Mouse (Mus musculus): ENCODE measurements around the gene Gm20388. TPM values are rescaled to one million over a fixed set of nuclear protein-coding genes. Genes with fewer than 3 reads are reported as not detected.

Gene Gm20388
- polyA plus RNA-seq, 1 experiment from 2014 or later: not detected

DNA sequence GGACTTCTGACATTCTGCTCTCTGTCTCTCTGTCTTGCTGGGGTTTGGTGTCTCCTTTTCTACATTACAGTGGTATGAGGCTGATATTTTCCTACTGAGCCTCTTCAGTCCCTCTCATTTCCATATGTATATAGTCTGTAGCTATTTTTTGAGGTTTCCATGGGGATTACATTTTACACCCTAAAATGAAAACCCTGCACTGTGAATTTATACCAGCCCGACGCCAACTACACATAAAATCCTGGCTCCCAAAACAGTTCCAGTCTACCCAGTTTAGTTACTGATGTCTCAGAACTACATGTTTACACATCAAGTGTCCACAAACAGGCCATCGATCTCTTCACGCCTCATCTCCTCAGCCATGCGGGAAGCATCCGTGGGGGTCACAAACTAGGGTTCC, 3816.1 kb downstream of the Gm20388 start:
- Histone ChIP-seq H3K9me3 (ENCODE audit: control insufficient read depth, low read length) (no peaks in the 10 kb centered on the region), H3K4me2 (ENCODE audit: low read depth, low read length) (no peak overlapping the region), H3K4me1 (replicated peaks; ENCODE audit: control insufficient read depth, insufficient read depth, low read length) (peaks cover 18% of the 10 kb centered on the region), H3K36me3 (ENCODE audit: control insufficient read depth, insufficient read depth, low read length) (no peaks in the 10 kb centered on the region), H3K27me3 (ENCODE audit: control insufficient read depth, insufficient read depth, low read depth, low read length) (peaks cover 2% of the 10 kb centered on the region; the same call in 1 of the 2 replicates), H3K4me3 (ENCODE audit: low read length) (no peak overlapping the region), H3K9ac (ENCODE audit: low read length) (no peak overlapping the region), H3K27ac (ENCODE audit: low read length) (no peak overlapping the region)
- ATAC-seq (ENCODE audit: low read depth): no peak
- WGBS: 49% methylated on average over 6 of the region's 6 CpGs

DNA sequence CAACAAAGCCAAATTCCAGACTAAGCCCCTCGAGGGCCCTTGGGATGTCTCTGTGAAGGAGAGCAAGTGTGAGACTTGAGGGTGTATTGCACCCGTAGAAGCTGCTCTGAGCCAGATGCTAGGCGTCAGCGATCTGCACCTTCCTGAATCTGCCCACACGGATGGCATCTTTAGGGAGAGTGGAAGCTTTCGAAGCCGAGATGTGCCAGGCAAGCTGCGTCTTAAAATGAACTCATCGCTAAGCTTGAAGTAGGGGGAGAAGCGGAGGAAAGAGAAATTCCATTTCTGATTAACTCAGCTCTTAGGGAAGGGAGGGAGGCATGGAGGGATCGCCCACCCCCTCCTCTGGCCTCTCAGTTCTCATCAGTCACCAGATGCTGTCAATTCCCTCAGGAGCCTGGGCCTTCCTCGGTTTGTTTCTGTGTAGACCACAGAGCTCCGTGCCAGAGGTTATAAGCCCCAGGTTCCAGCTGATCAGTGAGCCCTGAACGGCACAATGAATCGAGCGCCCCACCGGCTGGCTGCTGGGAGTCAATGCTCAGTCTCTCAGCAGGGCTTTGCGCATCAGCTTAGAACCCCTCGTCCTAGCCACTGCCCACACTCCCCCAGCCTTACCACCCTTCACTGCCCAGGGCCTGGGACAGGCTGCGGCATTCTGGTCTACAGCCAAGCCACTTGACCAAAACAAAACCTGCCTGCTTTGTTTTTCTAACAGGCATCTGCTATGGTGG, 3818.6 kb downstream of the Gm20388 start:
- no peaks in the 10 kb centered on the region for H3K36me3 ChIP-seq (ENCODE audit: control insufficient read depth, insufficient read depth, low read length)
- no peaks in the 10 kb centered on the region for H3K9me3 ChIP-seq (ENCODE audit: control insufficient read depth, low read length)
- H3K4me2 ChIP-seq (ENCODE audit: low read depth, low read length): peak overlapping the region; percentile 23
- H3K27ac ChIP-seq (ENCODE audit: low read length): 0 out of 2 replicates have a peak overlapping the region, but pooled peaks have one; percentile 42
- peaks cover 18% of the 10 kb centered on the region for H3K4me1 ChIP-seq (replicated peaks; ENCODE audit: control insufficient read depth, insufficient read depth, low read length)
- ATAC-seq (ENCODE audit: low read depth): peak; percentile 44
- 11% methylated on average over 20 of the region's 20 CpGs for WGBS
- peak overlapping the region; percentile 11; the same call in 1 of the 2 replicates for H3K4me3 ChIP-seq (ENCODE audit: low read length)
- H3K27me3 ChIP-seq (ENCODE audit: control insufficient read depth, insufficient read depth, low read depth, low read length): peaks cover 2% of the 10 kb centered on the region; the same call in 1 of the 2 replicates
- peak overlapping the region; percentile 48 for H3K9ac ChIP-seq (ENCODE audit: low read length)

DNA sequence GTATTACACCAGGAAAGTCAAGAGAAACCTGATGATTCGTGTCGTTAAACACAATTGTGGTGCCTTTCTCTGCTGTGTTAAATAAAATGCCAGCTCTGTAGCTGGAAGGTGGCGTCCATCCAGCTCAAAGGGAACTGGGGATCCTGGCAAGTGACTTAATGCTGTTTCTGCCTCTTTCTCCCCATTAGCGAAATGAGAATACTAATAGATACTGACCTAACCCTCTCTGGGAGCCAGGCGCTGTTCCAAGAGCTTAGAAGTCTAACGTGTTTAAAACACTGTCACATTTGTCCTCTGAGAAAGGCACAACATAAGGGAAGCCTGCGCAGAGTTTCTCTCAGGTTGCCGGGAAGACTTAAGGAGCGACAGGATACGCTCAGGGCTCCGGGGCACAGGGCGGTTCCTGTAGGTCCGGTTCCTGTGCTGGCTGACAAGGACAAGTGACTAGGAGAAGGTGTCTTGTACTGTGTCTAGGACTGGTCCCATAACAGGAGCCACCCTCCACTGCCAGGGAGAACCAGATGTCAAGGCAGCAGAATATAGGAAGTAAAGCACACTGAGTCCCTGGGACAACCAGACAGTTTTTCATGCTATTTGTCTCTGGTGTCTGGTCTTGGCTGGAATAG, 3819.3 kb downstream of the Gm20388 start:
- Histone ChIP-seq H3K4me2 (ENCODE audit: low read depth, low read length) (peak overlapping the region; percentile 23; the same call in 1 of the 2 replicates), H3K27me3 (ENCODE audit: control insufficient read depth, insufficient read depth, low read depth, low read length) (peaks cover 2% of the 10 kb centered on the region; the same call in 1 of the 2 replicates), H3K4me1 (replicated peaks; ENCODE audit: control insufficient read depth, insufficient read depth, low read length) (peaks cover 18% of the 10 kb centered on the region), H3K4me3 (ENCODE audit: low read length) (no peak overlapping the region), H3K9ac (ENCODE audit: low read length) (peak overlapping the region; percentile 48), H3K27ac (ENCODE audit: low read length) (no peak overlapping the region), H3K9me3 (ENCODE audit: control insufficient read depth, low read length) (no peaks in the 10 kb centered on the region), H3K36me3 (ENCODE audit: control insufficient read depth, insufficient read depth, low read length) (no peaks in the 10 kb centered on the region)
- ATAC-seq (ENCODE audit: low read depth): peak; percentile 59
- 26% methylated on average over 13 of the region's 13 CpGs for WGBS

DNA sequence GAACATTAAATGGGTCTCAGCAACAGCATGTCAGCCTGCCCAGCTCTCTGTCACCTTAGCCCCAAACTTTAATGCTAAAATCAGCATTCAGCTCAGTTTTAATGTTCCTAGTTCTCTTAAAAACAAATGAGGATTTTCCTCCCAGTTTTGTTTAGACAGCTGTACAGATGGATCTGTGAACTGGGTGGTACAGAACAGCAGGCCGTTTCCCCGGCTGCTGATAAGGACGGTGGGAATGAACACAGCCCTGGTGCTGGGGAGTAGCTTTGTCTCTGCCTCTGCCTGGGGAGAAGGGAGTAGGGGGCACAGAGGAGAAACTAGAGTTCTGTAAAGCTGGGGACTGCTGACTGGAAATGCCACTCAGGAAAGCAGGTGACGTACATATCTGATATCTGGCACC, 3821.7 kb downstream of the Gm20388 start:
- no peak overlapping the region for H3K9ac ChIP-seq (ENCODE audit: low read length)

DNA sequence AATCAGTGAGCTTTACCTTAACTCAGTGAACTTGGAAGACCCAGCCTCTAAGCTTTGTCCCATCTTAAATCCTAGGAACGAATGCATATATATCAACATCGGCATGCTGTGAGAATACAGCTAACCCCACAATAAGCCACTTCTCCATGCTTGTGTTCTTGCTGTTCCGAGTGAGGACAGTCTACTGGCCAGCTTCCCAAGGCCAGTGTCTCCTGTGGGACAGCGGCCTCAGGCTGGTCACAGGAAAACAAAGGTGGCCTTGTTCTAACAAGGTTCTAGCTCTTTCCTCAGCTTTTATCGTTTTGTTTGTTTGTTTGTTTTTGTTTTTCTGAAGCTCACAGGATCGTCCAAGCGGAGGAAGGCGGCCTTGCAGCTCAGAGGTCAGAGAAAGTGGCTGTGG, 3823.8 kb downstream of the Gm20388 start:
- Histone ChIP-seq H3K27me3 (ENCODE audit: control insufficient read depth, insufficient read depth, low read depth, low read length) (peaks cover 2% of the 10 kb centered on the region; the same call in 1 of the 2 replicates), H3K4me2 (ENCODE audit: low read depth, low read length) (no peak overlapping the region), H3K27ac (ENCODE audit: low read length) (no peak overlapping the region), H3K9ac (ENCODE audit: low read length) (no peak overlapping the region), H3K4me3 (ENCODE audit: low read length) (no peak overlapping the region), H3K9me3 (ENCODE audit: control insufficient read depth, low read length) (no peaks in the 10 kb centered on the region), H3K4me1 (replicated peaks; ENCODE audit: control insufficient read depth, insufficient read depth, low read length) (peaks cover 11% of the 10 kb centered on the region), H3K36me3 (ENCODE audit: control insufficient read depth, insufficient read depth, low read length) (no peaks in the 10 kb centered on the region)
- ATAC-seq (ENCODE audit: low read depth): no peak
- 69% methylated on average over 8 of the region's 8 CpGs for WGBS

More for the DNA sequence above, 3821.7 kb downstream of the Gm20388 start:
- Histone ChIP-seq H3K27me3 (ENCODE audit: control insufficient read depth, insufficient read depth, low read depth, low read length) (peaks cover 2% of the 10 kb centered on the region; the same call in 1 of the 2 replicates), H3K4me2 (ENCODE audit: low read depth, low read length) (no peak overlapping the region), H3K4me3 (ENCODE audit: low read length) (no peak overlapping the region), H3K9me3 (ENCODE audit: control insufficient read depth, low read length) (no peaks in the 10 kb centered on the region), H3K27ac (ENCODE audit: low read length) (no peak overlapping the region), H3K36me3 (ENCODE audit: control insufficient read depth, insufficient read depth, low read length) (no peaks in the 10 kb centered on the region), H3K4me1 (replicated peaks; ENCODE audit: control insufficient read depth, insufficient read depth, low read length) (peaks cover 18% of the 10 kb centered on the region)
- peak; percentile 40; the same call in 1 of the 2 replicates for ATAC-seq (ENCODE audit: low read depth)
- WGBS: 15% methylated on average over 4 of the region's 4 CpGs

DNA sequence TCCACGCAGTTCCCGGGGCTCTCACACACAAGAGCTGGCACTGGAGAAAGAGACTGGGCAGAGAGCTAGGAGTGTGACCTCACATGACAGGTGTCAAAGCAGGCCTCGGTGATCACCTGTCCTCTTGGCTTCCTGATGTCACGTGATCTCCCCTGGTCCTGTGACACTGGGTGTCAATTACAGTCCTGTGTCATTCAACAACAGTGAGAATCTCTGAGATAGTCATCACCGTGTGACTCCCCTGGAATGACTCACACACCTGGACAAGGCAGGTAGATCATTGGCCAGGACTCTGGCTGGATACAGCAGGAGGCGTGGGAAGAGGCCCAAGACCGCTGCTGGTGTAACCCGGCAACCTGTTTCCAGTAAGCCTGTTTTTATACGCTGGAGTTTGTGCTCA, 3826.3 kb downstream of the Gm20388 start:
- WGBS: 57% methylated on average over 9 of the region's 9 CpGs
- Histone ChIP-seq H3K4me1 (replicated peaks; ENCODE audit: control insufficient read depth, insufficient read depth, low read length) (peaks cover 5% of the 10 kb centered on the region; the same call in 1 of the 2 replicates), H3K27ac (ENCODE audit: low read length) (no peak overlapping the region), H3K4me3 (ENCODE audit: low read length) (no peak overlapping the region), H3K36me3 (ENCODE audit: control insufficient read depth, insufficient read depth, low read length) (no peaks in the 10 kb centered on the region), H3K27me3 (ENCODE audit: control insufficient read depth, insufficient read depth, low read depth, low read length) (no peaks in the 10 kb centered on the region), H3K9me3 (ENCODE audit: control insufficient read depth, low read length) (no peaks in the 10 kb centered on the region), H3K4me2 (ENCODE audit: low read depth, low read length) (no peak overlapping the region), H3K9ac (ENCODE audit: low read length) (no peak overlapping the region)
- ATAC-seq (ENCODE audit: low read depth): no peak

DNA sequence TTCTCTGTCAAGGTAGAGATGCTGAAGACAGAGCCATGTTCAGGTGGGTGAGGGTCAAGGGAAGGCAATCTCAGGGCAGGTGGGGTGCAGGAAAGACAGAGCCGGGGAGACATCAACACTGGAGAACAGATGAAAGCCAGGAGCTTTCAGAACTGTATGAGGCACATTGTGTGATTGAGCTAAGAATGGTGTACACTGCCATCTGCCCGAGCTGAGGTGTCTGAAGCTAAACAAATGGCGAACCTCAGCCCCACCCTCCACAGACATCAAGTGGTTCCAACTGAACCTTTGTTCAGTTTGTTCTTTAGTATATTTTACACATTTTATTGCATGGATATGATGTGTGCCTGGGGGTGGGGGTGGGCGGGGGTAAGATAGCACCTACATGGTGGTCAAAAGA, 3829.6 kb downstream of the Gm20388 start:
- no peak overlapping the region for H3K4me3 ChIP-seq (ENCODE audit: low read length)
- H3K9ac ChIP-seq (ENCODE audit: low read length): no peak overlapping the region
- no peaks in the 10 kb centered on the region for H3K27me3 ChIP-seq (ENCODE audit: control insufficient read depth, insufficient read depth, low read depth, low read length)
- WGBS: 39% methylated on average over 4 of the region's 4 CpGs
- no peak for ATAC-seq (ENCODE audit: low read depth)
- no peak overlapping the region for H3K27ac ChIP-seq (ENCODE audit: low read length)
- H3K4me1 ChIP-seq (replicated peaks; ENCODE audit: control insufficient read depth, insufficient read depth, low read length): peaks cover 5% of the 10 kb centered on the region; the same call in 1 of the 2 replicates
- no peaks in the 10 kb centered on the region for H3K9me3 ChIP-seq (ENCODE audit: control insufficient read depth, low read length)
- no peak overlapping the region for H3K4me2 ChIP-seq (ENCODE audit: low read depth, low read length)
- no peaks in the 10 kb centered on the region for H3K36me3 ChIP-seq (ENCODE audit: control insufficient read depth, insufficient read depth, low read length)

DNA sequence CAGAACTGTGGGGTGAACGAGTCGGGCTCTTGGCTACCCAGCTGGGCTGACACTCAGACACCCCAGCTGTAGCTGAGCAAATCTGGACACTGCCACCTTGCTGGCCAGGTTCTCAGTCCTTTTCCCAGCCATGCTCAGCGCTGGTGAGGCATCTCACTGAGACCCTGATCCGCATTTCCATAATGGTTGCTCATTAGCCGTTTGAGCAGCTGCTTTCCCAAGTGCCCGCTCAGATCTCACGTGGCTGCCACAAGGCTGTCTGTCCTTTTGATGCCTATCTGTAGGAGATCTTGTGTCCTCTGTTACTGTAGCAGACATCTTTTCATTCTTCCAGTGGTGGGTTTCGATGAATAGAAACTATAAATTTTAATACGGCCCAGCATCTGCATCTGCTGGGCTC, 3830.6 kb downstream of the Gm20388 start:
- H3K36me3 ChIP-seq (ENCODE audit: control insufficient read depth, insufficient read depth, low read length): no peaks in the 10 kb centered on the region
- no peak overlapping the region for H3K9ac ChIP-seq (ENCODE audit: low read length)
- 78% methylated on average over 9 of the region's 9 CpGs for WGBS
- H3K27me3 ChIP-seq (ENCODE audit: control insufficient read depth, insufficient read depth, low read depth, low read length): no peaks in the 10 kb centered on the region
- H3K4me3 ChIP-seq (ENCODE audit: low read length): no peak overlapping the region
- no peaks in the 10 kb centered on the region for H3K9me3 ChIP-seq (ENCODE audit: control insufficient read depth, low read length)
- peaks cover 5% of the 10 kb centered on the region; the same call in 1 of the 2 replicates for H3K4me1 ChIP-seq (replicated peaks; ENCODE audit: control insufficient read depth, insufficient read depth, low read length)
- H3K27ac ChIP-seq (ENCODE audit: low read length): no peak overlapping the region
- no peak overlapping the region for H3K4me2 ChIP-seq (ENCODE audit: low read depth, low read length)
- ATAC-seq (ENCODE audit: low read depth): no peak

DNA sequence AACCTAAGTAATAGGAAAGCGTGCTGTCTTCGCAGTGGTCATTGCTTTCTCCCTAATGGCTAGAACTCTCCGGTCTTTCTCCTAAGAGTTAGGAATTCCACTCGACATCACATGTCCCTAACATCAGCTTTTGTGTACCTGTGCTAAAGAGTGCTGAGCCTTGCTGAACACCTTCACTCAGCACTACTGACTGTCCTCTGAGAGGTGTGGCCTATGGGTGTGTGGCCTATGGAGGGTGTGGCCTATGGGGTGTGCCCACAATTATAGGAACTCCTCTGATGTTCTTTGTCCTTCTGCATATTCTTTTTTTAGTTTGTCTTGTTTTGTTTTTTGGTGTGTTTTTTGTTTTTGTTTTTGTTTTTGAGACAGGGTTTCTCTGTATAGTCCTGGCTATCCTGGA, 3835.8 kb downstream of the Gm20388 start:
- Histone ChIP-seq H3K9ac (ENCODE audit: low read length) (no peak overlapping the region), H3K4me1 (replicated peaks; ENCODE audit: control insufficient read depth, insufficient read depth, low read length) (peaks cover 13% of the 10 kb centered on the region; the same call in 1 of the 2 replicates), H3K4me3 (ENCODE audit: low read length) (no peak overlapping the region), H3K27me3 (ENCODE audit: control insufficient read depth, insufficient read depth, low read depth, low read length) (no peaks in the 10 kb centered on the region), H3K27ac (ENCODE audit: low read length) (no peak overlapping the region), H3K4me2 (ENCODE audit: low read depth, low read length) (no peak overlapping the region), H3K9me3 (ENCODE audit: control insufficient read depth, low read length) (no peaks in the 10 kb centered on the region), H3K36me3 (ENCODE audit: control insufficient read depth, insufficient read depth, low read length) (no peaks in the 10 kb centered on the region)
- 82% methylated on average over 4 of the region's 4 CpGs for WGBS
- ATAC-seq (ENCODE audit: low read depth): no peak
